Mouse (Mus musculus) effector memory CD4-positive, alpha-beta T cell, adult 7 months (primary cell): ENCODE measurements around the gene Pold4. TPM values are rescaled to one million over a fixed set of nuclear protein-coding genes. Genes with fewer than 3 reads are reported as not detected.

Source experiments
- polyA plus RNA-seq: library from polyadenylated mRNA; unstranded; fragments of 100-300 nt; shearing (Covaris generic); gene quantifications from one replicate; pipeline ENCODE4 v1.2.1, GENCODE M21; 2017

Pold4 gene
- polyA plus RNA-seq: 59.6 TPM

GRCm38 (mm10) chr19:4231253-4232185 is at the start of gene Pold4:
Gene Pold4, plus strand, starts transcription at chr19:4231899.

DNA sequence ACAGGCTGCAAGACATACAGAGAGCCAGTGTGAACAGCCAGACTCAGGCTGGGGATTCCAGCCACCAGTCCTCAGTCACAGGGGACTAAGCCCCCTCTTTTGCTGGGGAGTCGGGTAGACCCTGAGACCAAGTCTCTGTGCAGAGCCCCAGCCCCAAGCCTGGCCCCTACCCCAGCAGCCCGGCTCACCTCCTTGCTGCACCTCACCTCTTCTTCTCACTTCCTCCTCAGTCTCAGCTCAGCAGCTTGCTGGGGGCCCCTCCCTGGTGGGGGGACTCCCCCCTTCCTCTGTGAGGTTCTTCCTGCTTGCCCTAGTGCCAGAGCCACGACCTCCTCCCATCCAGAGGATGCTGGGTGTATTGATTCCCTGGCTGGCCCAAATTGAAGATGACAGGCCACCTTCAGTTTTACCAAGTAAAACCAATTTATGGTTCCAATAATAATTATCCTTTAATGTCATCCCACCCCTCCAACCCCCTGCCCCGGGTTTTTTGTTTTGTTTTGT is 40.8 kb upstream of the Pold4 start, which contains the start of gene Tbc1d10c:
Tbc1d10c (minus strand) TSS at position 454 of the 504 bp plus-strand sequence.

DNA sequence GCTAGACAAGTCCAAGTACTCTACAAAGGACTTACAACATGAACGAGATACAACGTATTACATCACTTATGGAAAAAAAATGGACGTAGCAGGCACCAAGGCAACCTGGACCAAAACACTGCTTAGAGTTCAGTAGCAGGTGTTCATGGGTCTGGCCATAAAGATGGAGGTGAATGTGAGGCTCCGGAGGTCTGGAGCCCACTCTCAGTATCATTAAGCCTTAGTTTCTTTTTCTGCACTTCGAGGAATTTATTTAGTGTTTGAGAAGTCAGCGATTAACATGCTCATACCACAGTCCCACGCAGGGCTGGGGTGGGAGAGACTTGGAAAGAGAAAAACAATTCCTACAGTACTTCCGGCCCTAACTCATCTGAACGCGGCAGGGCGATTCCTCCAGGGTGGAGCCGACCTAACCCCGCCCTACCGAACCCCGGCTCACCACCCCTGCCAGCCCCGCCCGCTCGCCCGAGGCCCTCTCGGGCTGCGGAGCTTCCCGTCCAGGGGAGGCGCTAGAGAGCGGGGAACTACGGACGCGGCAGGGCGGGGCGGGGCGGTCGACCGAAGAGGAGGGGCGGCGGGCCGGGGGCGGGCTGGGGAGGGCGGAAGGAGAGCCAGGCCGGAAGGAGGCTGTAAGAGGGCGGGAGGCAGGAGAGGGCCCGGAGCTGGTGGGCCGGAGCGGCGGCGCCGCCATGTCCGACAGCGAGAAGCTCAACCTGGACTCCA is 40.0 kb upstream of the Pold4 start, which contains the start of gene Ppp1ca:
Ppp1ca (plus strand) TSS at position 538 of the 723 bp plus-strand sequence.

DNA sequence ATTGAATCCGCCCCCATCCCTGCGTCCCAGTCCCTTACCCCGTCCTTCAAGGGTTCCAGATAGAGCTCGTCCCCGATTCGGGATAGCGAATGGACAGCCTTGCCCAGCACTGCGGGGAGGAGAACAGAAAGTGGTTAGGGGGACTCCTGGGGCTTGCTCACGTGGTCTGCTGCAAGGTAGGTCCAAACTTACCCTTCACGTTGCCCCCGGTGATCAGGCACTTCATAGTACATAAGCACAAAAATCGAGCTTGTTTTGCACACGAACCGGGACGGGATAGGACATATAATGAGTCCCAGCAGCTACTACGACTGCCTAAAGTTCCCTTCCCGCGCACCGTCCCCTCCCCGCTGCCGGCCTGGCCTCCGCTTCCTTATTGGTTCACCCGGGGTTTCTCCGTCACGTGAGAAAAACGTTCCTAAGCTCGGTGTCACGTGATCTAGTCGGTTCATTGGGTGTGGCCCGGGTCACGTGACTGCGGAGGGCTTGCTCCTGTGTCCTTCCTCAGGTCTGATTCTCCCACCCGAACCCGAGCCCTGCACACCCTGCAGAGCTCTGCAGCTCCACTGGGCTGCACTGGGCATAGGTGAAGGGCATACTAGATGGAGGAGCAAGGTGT is 30.3 kb upstream of the Pold4 start, which contains the start of gene Rad9a:
Rad9a (minus strand) TSS at position 372 of the 619 bp plus-strand sequence.

DNA sequence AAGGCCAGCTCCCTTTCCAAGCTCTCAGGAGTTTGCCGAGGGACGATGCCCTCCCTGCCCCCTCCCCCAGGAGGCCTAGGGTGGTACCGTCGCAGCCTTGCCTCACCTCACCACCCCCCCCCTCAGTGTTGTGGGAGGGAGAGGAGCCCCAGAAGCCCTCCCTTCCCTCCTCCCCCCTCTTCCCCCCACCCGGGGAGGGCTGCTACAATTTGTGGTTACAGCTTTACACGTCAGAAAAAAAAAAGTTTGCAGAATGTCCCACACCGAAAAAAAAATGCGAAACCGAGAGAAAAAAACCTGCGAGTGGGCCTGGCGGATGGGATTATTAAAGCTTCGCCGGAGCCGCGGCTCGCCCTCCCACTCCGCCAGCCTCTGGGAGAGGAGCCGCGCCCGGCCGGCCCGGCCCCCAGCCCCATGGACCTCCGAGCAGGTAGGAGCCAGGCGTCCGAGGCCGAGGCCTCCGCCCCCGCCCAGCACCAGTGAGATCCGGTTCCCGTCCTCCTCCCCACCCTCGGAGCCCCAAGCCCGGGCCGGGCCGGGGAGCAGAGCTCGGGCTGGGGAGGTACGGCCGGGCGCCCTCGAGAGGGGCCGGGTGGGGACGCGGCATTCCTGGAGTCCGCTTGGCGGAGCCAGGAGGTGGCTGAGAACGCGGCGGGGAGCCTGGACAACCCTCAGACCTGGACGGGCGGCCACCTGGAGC is 17.5 kb upstream of the Pold4 start, which contains the start of the genes Clcf1 and AC109138.7:
Clcf1 (plus strand) TSS at position 168 of the 700 bp plus-strand sequence.
AC109138.7 (plus strand) TSS at position 287 of the 700 bp plus-strand sequence.

GRCm38 (mm10) chr19:4268566-4269361 is 37.1 kb downstream of the Pold4 start, which contains the start of gene Ssh3:
Gene Ssh3, minus strand, starts transcription at chr19:4269180.

DNA sequence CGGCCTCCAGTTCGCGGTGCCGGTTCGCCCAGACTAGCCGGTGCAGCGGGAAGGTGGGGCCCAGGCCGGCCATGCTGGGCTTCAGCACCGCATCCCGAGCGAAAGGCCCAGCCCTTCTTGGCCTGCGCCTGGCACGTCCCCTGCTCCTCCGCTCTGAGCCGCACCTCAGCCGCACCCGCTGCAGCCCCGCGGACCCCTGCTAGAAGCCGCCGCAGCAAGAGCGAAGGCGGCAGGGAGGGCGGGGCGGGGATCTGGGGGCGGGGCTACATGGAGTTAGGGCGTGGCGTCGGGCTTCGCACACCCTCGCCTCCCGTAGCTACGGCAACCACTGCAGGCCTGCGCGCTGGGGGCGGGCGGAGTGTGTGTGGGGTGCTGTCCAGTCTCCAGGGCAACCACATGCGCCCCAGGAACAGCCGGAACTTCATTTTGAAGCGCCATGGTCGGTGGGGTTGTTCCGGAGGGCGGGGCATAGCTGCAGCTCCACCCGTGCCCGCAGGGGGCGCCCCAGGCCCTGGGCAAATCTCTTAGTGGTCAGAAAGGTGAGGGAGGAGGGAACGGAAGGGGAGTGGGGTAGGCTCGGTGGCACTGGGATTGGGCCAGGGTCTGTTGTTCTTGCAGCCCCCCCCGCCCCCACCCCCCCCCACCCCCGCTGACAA is 51.3 kb downstream of the Pold4 start, which contains the start of gene Ankrd13d:
Ankrd13d (minus strand) TSS at position 240 of the 656 bp plus-strand sequence.

Other genes with a start within 250 kb of the Pold4 start
- gene Acy3, start 245.3 kb upstream of the Pold4 start, polyA plus RNA-seq: not detected
- not detected for gene Tbx10, start 239.1 kb upstream of the Pold4 start, polyA plus RNA-seq
- gene Nudt8, start 231.3 kb upstream of the Pold4 start, polyA plus RNA-seq: 12.7 TPM
- gene Gm49405, start 231.3 kb upstream of the Pold4 start, polyA plus RNA-seq: 0.85 TPM
- gene Doc2g, start 228.6 kb upstream of the Pold4 start, polyA plus RNA-seq: 2.1 TPM
- 109 TPM for gene Ndufv1, start 219.1 kb upstream of the Pold4 start, polyA plus RNA-seq
- gene Gstp1, start 193.9 kb upstream of the Pold4 start, polyA plus RNA-seq: 392 TPM
- gene Gstp2, start 185.9 kb upstream of the Pold4 start, polyA plus RNA-seq: not detected
- 42.6 TPM for gene Gstp3, start 172.3 kb upstream of the Pold4 start, polyA plus RNA-seq
- gene Cabp2, start 150.3 kb upstream of the Pold4 start, polyA plus RNA-seq: not detected
- 550 TPM for gene Cdk2ap2, start 134.7 kb upstream of the Pold4 start, polyA plus RNA-seq
- gene Pitpnm1, start 131.9 kb upstream of the Pold4 start, polyA plus RNA-seq: 224 TPM
- gene Aip, start 106.0 kb upstream of the Pold4 start, polyA plus RNA-seq: 157 TPM
- not detected for gene Gpr152, start 92.1 kb upstream of the Pold4 start, polyA plus RNA-seq
- not detected for gene Cabp4, start 87.9 kb upstream of the Pold4 start, polyA plus RNA-seq
- gene Coro1b, start 83.3 kb upstream of the Pold4 start, polyA plus RNA-seq: 214 TPM
- gene Ptprcap, start 78.3 kb upstream of the Pold4 start, polyA plus RNA-seq: 375 TPM
- 57.9 TPM for gene Rps6kb2, start 68.5 kb upstream of the Pold4 start, polyA plus RNA-seq
- gene Carns1, start 56.4 kb upstream of the Pold4 start, polyA plus RNA-seq: 13.1 TPM
- gene Tbc1d10c, start 40.6 kb upstream of the Pold4 start, polyA plus RNA-seq: 416 TPM
- gene Ppp1ca, start 39.8 kb upstream of the Pold4 start, polyA plus RNA-seq: 774 TPM
- gene Rad9a, start 30.2 kb upstream of the Pold4 start, polyA plus RNA-seq: 28.5 TPM
- gene Clcf1, start 17.7 kb upstream of the Pold4 start, polyA plus RNA-seq: 40.7 TPM
- not detected for gene AC109138.7, start 17.5 kb upstream of the Pold4 start, polyA plus RNA-seq
- 0.32 TPM for gene Ssh3, start 37.3 kb downstream of the Pold4 start, polyA plus RNA-seq
- 7.9 TPM for gene Ankrd13d, start 51.2 kb downstream of the Pold4 start, polyA plus RNA-seq
- gene Grk2, start 74.3 kb downstream of the Pold4 start, polyA plus RNA-seq: 205 TPM
- gene Kdm2a, start 166.4 kb downstream of the Pold4 start, polyA plus RNA-seq: 59.0 TPM
- gene Rhod, start 207.5 kb downstream of the Pold4 start, polyA plus RNA-seq: 6.9 TPM
- gene Syt12, start 245.5 kb downstream of the Pold4 start, polyA plus RNA-seq: 0.51 TPM